In genomic region chr8:102656529-102656928, GRCm38 (mm10) we compare ENCODE assay signal across 16 mouse cellular contexts.
"Had no signal": no experiment of that assay in that cellular context is flagged by ENCODE, and none has a peak within 500 bp of the region (broad histone marks: within the 10 kb centered on the region; RNA-seq: fewer than 3 reads in every experiment).

No protein-coding gene starts in this region.

- H3K9me3 ChIP-seq: limb, embryonic 10.5 days; liver, embryonic 15.5 days; megakaryocyte, embryonic 14.5 days; midbrain, embryonic 12.5 days; neural tube, embryonic 12.5 days had no signal

- H3K36me3 ChIP-seq: liver, embryonic 15.5 days had no signal

- H3K27ac ChIP-seq: kidney, postnatal 0 days; limb, embryonic 10.5 days; liver, embryonic 15.5 days; macrophage; midbrain, embryonic 12.5 days; neural tube, embryonic 12.5 days; stomach, postnatal 0 days had no signal

- DNase-seq: kidney, adult 11 months; kidney, adult 9 months; kidney, postnatal 4 days; lung, embryonic 14.5 days; lung, postnatal 14 days; right cerebral cortex, postnatal 25 days; thymus, postnatal 4 days had no signal

- H3K4me1 ChIP-seq: limb, embryonic 10.5 days; liver, embryonic 15.5 days; megakaryocyte, embryonic 14.5 days; midbrain, embryonic 12.5 days; neural tube, embryonic 12.5 days had no signal

- H3K9ac ChIP-seq: liver, embryonic 15.5 days; lung, embryonic 14.5 days; midbrain, embryonic 12.5 days; neural tube, embryonic 12.5 days had no signal

- H3K27me3 ChIP-seq: liver, embryonic 15.5 days; megakaryocyte, embryonic 14.5 days; midbrain, embryonic 12.5 days; neural tube, embryonic 12.5 days had no signal

- H3K4me3 ChIP-seq: limb, embryonic 10.5 days; liver, embryonic 15.5 days; megakaryocyte, embryonic 14.5 days; midbrain, embryonic 12.5 days; neural tube, embryonic 12.5 days had no signal

- H3K4me2 ChIP-seq: liver, embryonic 11.5 days; liver, embryonic 15.5 days; lung, embryonic 14.5 days; midbrain, embryonic 12.5 days; neural tube, embryonic 12.5 days had no signal
